Mouse (Mus musculus) liver, embryonic 12.5 days (tissue): ENCODE measurements around the gene Ric8a. TPM values are rescaled to one million over a fixed set of nuclear protein-coding genes. Genes with fewer than 3 reads are reported as not detected.

Experiments used
- polyA plus RNA-seq: library from polyadenylated mRNA; unstranded; fragments of >200 nt; fragmentation: Nextera tagmentation; extraction: Ambion mirVana; gene quantifications from 2 replicates; pipeline ENCODE4 v1.2.1, GENCODE M21; 2016

Ric8a gene
- polyA plus RNA-seq, 1 experiment from 2014 or later = 33.8 TPM

Other genes starting within 250 kb of the Ric8a start
- not detected in 2 replicates for gene Olfr61, start 228.0 kb upstream of the Ric8a start, polyA plus RNA-seq
- gene Olfr53, start 210.5 kb upstream of the Ric8a start, polyA plus RNA-seq = not detected in 2 replicates
- gene Olfr539, start 197.0 kb upstream of the Ric8a start, polyA plus RNA-seq = not detected in 2 replicates
- not detected in 2 replicates for gene Olfr45, start 175.0 kb upstream of the Ric8a start, polyA plus RNA-seq
- not detected in 2 replicates for gene Olfr541, start 159.7 kb upstream of the Ric8a start, polyA plus RNA-seq
- not detected in 2 replicates for gene Cyp2e1, start 93.2 kb upstream of the Ric8a start, polyA plus RNA-seq
- gene Syce1, start 69.1 kb upstream of the Ric8a start, polyA plus RNA-seq = 0.15 TPM in 1 of 2 replicates, not detected in the other
- gene Zfp941, start 34.8 kb upstream of the Ric8a start, polyA plus RNA-seq = 0.43 and 0.51 TPM in 2 replicates
- gene Urah, start 21.9 kb upstream of the Ric8a start, polyA plus RNA-seq = 4.5 and 4.6 TPM in 2 replicates
- gene Scgb1c1, start 11.4 kb upstream of the Ric8a start, polyA plus RNA-seq = not detected in 2 replicates
- gene Odf3, start 9.2 kb upstream of the Ric8a start, polyA plus RNA-seq = 0.07 TPM in 1 of 2 replicates, not detected in the other
- gene Gm45785, start 626 bp upstream of the Ric8a start, polyA plus RNA-seq = not detected in 2 replicates
- gene Bet1l, start 620 bp downstream of the Ric8a start, polyA plus RNA-seq = 17.4 and 18.0 TPM in 2 replicates
- 204 and 213 TPM in 2 replicates for gene Psmd13, start 25.0 kb downstream of the Ric8a start, polyA plus RNA-seq
- 16.0 and 18.1 TPM in 2 replicates for gene Sirt3, start 25.4 kb downstream of the Ric8a start, polyA plus RNA-seq
- gene Cox8b, start 43.5 kb downstream of the Ric8a start, polyA plus RNA-seq = not detected in 2 replicates
- 1.1 and 1.4 TPM in 2 replicates for gene Nlrp6, start 63.9 kb downstream of the Ric8a start, polyA plus RNA-seq
- gene Pgghg, start 84.4 kb downstream of the Ric8a start, polyA plus RNA-seq = 7.8 and 7.9 TPM in 2 replicates
- 0.94 and 0.99 TPM in 2 replicates for gene Ifitm5, start 93.3 kb downstream of the Ric8a start, polyA plus RNA-seq
- not detected in 2 replicates for gene Gm45717, start 99.0 kb downstream of the Ric8a start, polyA plus RNA-seq
- gene Ifitm2, start 99.0 kb downstream of the Ric8a start, polyA plus RNA-seq = 355 TPM in 2 replicates
- 19.5 and 23.4 TPM in 2 replicates for gene Ifitm1, start 110.3 kb downstream of the Ric8a start, polyA plus RNA-seq
- 35.7 TPM in 2 replicates for gene Ifitm3, start 153.8 kb downstream of the Ric8a start, polyA plus RNA-seq
- gene Ifitm6, start 161.0 kb downstream of the Ric8a start, polyA plus RNA-seq = 1.4 and 2.7 TPM in 2 replicates
- gene Gm17387, start 172.2 kb downstream of the Ric8a start, polyA plus RNA-seq = not detected in 2 replicates
- gene B4galnt4, start 204.1 kb downstream of the Ric8a start, polyA plus RNA-seq = 1.9 and 2.3 TPM in 2 replicates
- 0.71 and 1.1 TPM in 2 replicates for gene Pkp3, start 221.3 kb downstream of the Ric8a start, polyA plus RNA-seq
- 16.0 and 16.5 TPM in 2 replicates for gene Sigirr, start 243.6 kb downstream of the Ric8a start, polyA plus RNA-seq